Mouse (Mus musculus): Measurements from ENCODE around the gene Treml1.

- TF ChIP-seq MAFK (IDR thresholded peaks at IDR 0.05; ENCODE audit: insufficient read depth, low read depth, low read length) (no peak), CHD2 (IDR thresholded peaks at IDR 0.05; ENCODE audit: low read depth, low read length) (no peak), ZNF384 (IDR thresholded peaks at IDR 0.05; ENCODE audit: low read depth, low read length) (no peak), ZC3H11A (IDR thresholded peaks at IDR 0.05; ENCODE audit: borderline replicate concordance, low read depth, low read length) (no peak)
Observed at GRCm38 (mm10) chr17:48410299-48410785, 50.6 kb downstream of the Treml1 start.
